Mouse (Mus musculus) neural tube, embryonic 13.5 days (tissue): ENCODE measurements around the gene Sptbn4. TPM values are rescaled to one million over a fixed set of nuclear protein-coding genes. Genes with fewer than 3 reads are reported as not detected.

Experiments used
- ATAC-seq: fragments of 200-750 bp; cut with Nextera tagmentation; 2 replicates; pipeline ENCODE4 v1.8.0; 2017; ENCODE audit warnings: low read depth, mild to moderate bottlenecking, moderate TSS enrichment, moderate library complexity
- H3K27ac ChIP-seq: fragments of 300-500 bp; sonication (generic); replicated peaks from 2 replicates; pipeline ENCODE4 v1.5.1; 2015; ENCODE audit warnings: moderate library complexity, mild to moderate bottlenecking, inconsistent platforms
- H3K27me3 ChIP-seq: fragments of 300-500 bp; sonication (generic); 2 replicates; pipeline ENCODE4 v1.6.1; 2015; ENCODE audit warnings: mild to moderate bottlenecking, inconsistent platforms
- H3K36me3 ChIP-seq: fragments of 300-500 bp; sonication (generic); 2 replicates; pipeline ENCODE4 v1.6.1; 2015; ENCODE audit warnings: mild to moderate bottlenecking, inconsistent platforms
- H3K4me1 ChIP-seq: fragments of 300-500 bp; sonication (generic); replicated peaks from 2 replicates; pipeline ENCODE4 v1.6.1; 2015; ENCODE audit warnings: inconsistent platforms
- H3K4me2 ChIP-seq: fragments of 300-500 bp; sonication (generic); 2 replicates; pipeline ENCODE4 v1.6.1; 2015; ENCODE audit warnings: inconsistent platforms, mild to moderate bottlenecking, moderate library complexity
- H3K4me3 ChIP-seq: fragments of 300-500 bp; sonication (generic); 2 replicates; pipeline ENCODE4 v1.5.1; 2015; ENCODE audit warnings: mild to moderate bottlenecking, inconsistent platforms
- H3K9ac ChIP-seq: fragments of 300-500 bp; sonication (generic); 2 replicates; pipeline ENCODE4 v1.6.1; 2015; ENCODE audit warnings: moderate library complexity, mild to moderate bottlenecking, inconsistent platforms
- H3K9me3 ChIP-seq: fragments of 300-500 bp; sonication (generic); 2 replicates; pipeline ENCODE4 v1.6.1; 2016; ENCODE audit warnings: inconsistent platforms
- WGBS: fragments of 180-500 bp; shearing (Covaris S2); methylation state at CpG from one replicate; pipeline ENCODE4 v1.1.7; 2015; 5-methylcytosine and 5-hydroxymethylcytosine counted together
- polyA plus RNA-seq: library from polyadenylated mRNA; unstranded; fragments of >200 nt; fragmentation: Nextera tagmentation; extraction: Ambion mirVana; gene quantifications from 2 replicates; pipeline ENCODE4 v1.2.1, GENCODE M21; 2015

The Sptbn4 gene
- polyA plus RNA-seq, 1 experiment from 2014 or later, result 2.8 TPM

GRCm38 (mm10) chr7:27355745-27356240 lies 91.7 kb downstream of the Sptbn4 start, which contains the start of gene Shkbp1:
Shkbp1 (minus strand) TSS chr7:27356019.
- H3K4me1 ChIP-seq, result peaks cover 27% of the 10 kb centered on the region
- peak within 1 kb of the TSS; percentile 69 for H3K4me3 ChIP-seq
- peak within 1 kb of the TSS; percentile 78 for H3K4me2 ChIP-seq
- WGBS, result under 1% methylated on average over 34 of the region's 34 CpGs
- peaks cover 34% of the 10 kb centered on the region for H3K27me3 ChIP-seq
- peak; percentile 93 for ATAC-seq
- H3K9me3 ChIP-seq, result no peaks in the 10 kb centered on the region
- H3K36me3 ChIP-seq, result peaks cover 24% of the 10 kb centered on the region
- H3K27ac ChIP-seq, result peak within 1 kb of the TSS; percentile 64
- peak within 1 kb of the TSS; percentile 85 for H3K9ac ChIP-seq

- peak; percentile 16; the same call in 1 of the 2 replicates for ATAC-seq
These were observed 92.2 kb downstream of the Sptbn4 start for GRCm38 (mm10) chr7:27355261-27355660.

GRCm38 (mm10) chr7:27354783-27355182 lies 92.7 kb downstream of the Sptbn4 start:
- peak overlapping the region; percentile 78 for H3K4me2 ChIP-seq
- H3K9me3 ChIP-seq, result no peaks in the 10 kb centered on the region
- no peak for ATAC-seq
- peaks cover 33% of the 10 kb centered on the region for H3K36me3 ChIP-seq
- H3K27ac ChIP-seq, result no peak overlapping the region
- H3K4me3 ChIP-seq, result peak overlapping the region; percentile 69
- H3K4me1 ChIP-seq, result peaks cover 25% of the 10 kb centered on the region
- 50% methylated on average over 4 of the region's 4 CpGs for WGBS
- peak overlapping the region; percentile 85 for H3K9ac ChIP-seq
- peaks cover 32% of the 10 kb centered on the region for H3K27me3 ChIP-seq

More at GRCm38 (mm10) chr7:27355261-27355660, 92.2 kb downstream of the Sptbn4 start:
- Histone ChIP-seq H3K4me3 (peak overlapping the region; percentile 69), H3K4me2 (peak overlapping the region; percentile 78), H3K27me3 (peaks cover 34% of the 10 kb centered on the region), H3K27ac (peak overlapping the region; percentile 64), H3K36me3 (peaks cover 30% of the 10 kb centered on the region), H3K9ac (peak overlapping the region; percentile 85), H3K9me3 (no peaks in the 10 kb centered on the region), H3K4me1 (peaks cover 25% of the 10 kb centered on the region)
- WGBS, result 6% methylated on average over 14 of the region's 14 CpGs

GRCm38 (mm10) chr7:27354144-27354543 lies 93.3 kb downstream of the Sptbn4 start:
- Histone ChIP-seq H3K9ac (peak overlapping the region; percentile 85), H3K4me1 (peaks cover 25% of the 10 kb centered on the region), H3K27me3 (peaks cover 26% of the 10 kb centered on the region), H3K9me3 (no peaks in the 10 kb centered on the region), H3K4me3 (peak overlapping the region; percentile 69), H3K36me3 (peaks cover 39% of the 10 kb centered on the region), H3K27ac (no peak overlapping the region), H3K4me2 (peak overlapping the region; percentile 78)
- ATAC-seq, result no peak
- 24% methylated on average over 6 of the region's 6 CpGs for WGBS

GRCm38 (mm10) chr7:27345444-27345843 lies 102.0 kb downstream of the Sptbn4 start:
- 22% methylated on average over 6 of the region's 6 CpGs for WGBS
- no peak for ATAC-seq

GRCm38 (mm10) chr7:27342595-27342994 lies 104.9 kb downstream of the Sptbn4 start:
- Histone ChIP-seq H3K4me3 (no peak overlapping the region), H3K4me1 (peaks cover 15% of the 10 kb centered on the region), H3K27ac (no peak overlapping the region), H3K9me3 (no peaks in the 10 kb centered on the region), H3K9ac (no peak overlapping the region), H3K4me2 (no peak overlapping the region), H3K36me3 (peaks cover 63% of the 10 kb centered on the region), H3K27me3 (peaks cover 17% of the 10 kb centered on the region)
- no peak for ATAC-seq
- 46% methylated on average over 4 of the region's 4 CpGs for WGBS

More at GRCm38 (mm10) chr7:27345444-27345843, 102.0 kb downstream of the Sptbn4 start:
- peaks cover 89% of the 10 kb centered on the region for H3K36me3 ChIP-seq
- no peak overlapping the region for H3K9ac ChIP-seq
- no peaks in the 10 kb centered on the region for H3K27me3 ChIP-seq
- no peaks in the 10 kb centered on the region for H3K9me3 ChIP-seq
- H3K4me2 ChIP-seq, result no peak overlapping the region
- no peak overlapping the region for H3K27ac ChIP-seq
- H3K4me1 ChIP-seq, result no peaks in the 10 kb centered on the region
- no peak overlapping the region for H3K4me3 ChIP-seq

GRCm38 (mm10) chr7:27339519-27339918 lies 108.0 kb downstream of the Sptbn4 start:
- H3K27ac ChIP-seq, result 0 out of 2 replicates have a peak overlapping the region, but pooled peaks have one; percentile 10
- peaks cover 35% of the 10 kb centered on the region for H3K4me1 ChIP-seq
- H3K4me3 ChIP-seq, result peak overlapping the region; percentile 19
- peak overlapping the region; percentile 45 for H3K4me2 ChIP-seq
- no peaks in the 10 kb centered on the region for H3K9me3 ChIP-seq
- H3K36me3 ChIP-seq, result peaks cover 34% of the 10 kb centered on the region
- peak overlapping the region; percentile 48 for H3K9ac ChIP-seq
- no peak for ATAC-seq
- peaks cover 46% of the 10 kb centered on the region for H3K27me3 ChIP-seq
- 21% methylated on average over 7 of the region's 7 CpGs for WGBS

GRCm38 (mm10) chr7:27339114-27339513 lies 108.4 kb downstream of the Sptbn4 start:
- Histone ChIP-seq H3K27ac (no peak overlapping the region), H3K9ac (peak overlapping the region; percentile 48)
- WGBS, result 59% methylated on average over 4 of the region's 4 CpGs

GRCm38 (mm10) chr7:27337175-27337853 lies 110.2 kb downstream of the Sptbn4 start, which contains the start of gene Ltbp4:
Ltbp4 (minus strand) TSS chr7:27337692.
- Histone ChIP-seq H3K9me3 (no peaks in the 10 kb centered on the region), H3K9ac (peak within 1 kb of the TSS; percentile 58), H3K4me2 (peak within 1 kb of the TSS; percentile 54), H3K4me3 (peak within 1 kb of the TSS; percentile 35), H3K27me3 (peaks cover 68% of the 10 kb centered on the region), H3K27ac (no peak within 1 kb of the TSS), H3K4me1 (peaks cover 57% of the 10 kb centered on the region), H3K36me3 (peaks cover 15% of the 10 kb centered on the region)
- under 1% methylated on average over 36 of the region's 36 CpGs for WGBS
- ATAC-seq, result no peak

More at GRCm38 (mm10) chr7:27339114-27339513, 108.4 kb downstream of the Sptbn4 start:
- Histone ChIP-seq H3K9me3 (no peaks in the 10 kb centered on the region), H3K36me3 (peaks cover 30% of the 10 kb centered on the region), H3K4me1 (peaks cover 39% of the 10 kb centered on the region), H3K27me3 (peaks cover 50% of the 10 kb centered on the region), H3K4me3 (peak overlapping the region; percentile 19), H3K4me2 (peak overlapping the region; percentile 45)
- no peak for ATAC-seq

GRCm38 (mm10) chr7:27335928-27336823 lies 111.3 kb downstream of the Sptbn4 start:
- Histone ChIP-seq H3K4me3 (peak overlapping the region; percentile 35), H3K4me2 (peak overlapping the region; percentile 54), H3K27me3 (peaks cover 80% of the 10 kb centered on the region), H3K27ac (no peak overlapping the region), H3K9ac (peak overlapping the region; percentile 58), H3K36me3 (peaks cover 4% of the 10 kb centered on the region; the same call in 1 of the 2 replicates), H3K4me1 (peaks cover 69% of the 10 kb centered on the region), H3K9me3 (no peaks in the 10 kb centered on the region)
- peak; percentile 80 for ATAC-seq
- WGBS, result under 1% methylated on average over 47 of the region's 47 CpGs

- peaks cover 90% of the 10 kb centered on the region for H3K27me3 ChIP-seq
- no peak overlapping the region for H3K4me3 ChIP-seq
- no peak overlapping the region for H3K9ac ChIP-seq
- H3K4me1 ChIP-seq, result peaks cover 78% of the 10 kb centered on the region
- no peak overlapping the region for H3K27ac ChIP-seq
- no peaks in the 10 kb centered on the region for H3K9me3 ChIP-seq
- 51% methylated on average over 15 of the region's 15 CpGs for WGBS
- no peak overlapping the region for H3K4me2 ChIP-seq
- H3K36me3 ChIP-seq, result no peaks in the 10 kb centered on the region
- ATAC-seq, result no peak
These were observed 112.3 kb downstream of the Sptbn4 start for GRCm38 (mm10) chr7:27335011-27335720.
